Mouse (Mus musculus) kidney, adult 18-20 months (tissue): Measurements from ENCODE around the gene Anxa4.

Source experiments
- DNase-seq: peaks from one replicate; pipeline ENCODE4 v3.0.0; 2021

Anxa4 gene

DNA sequence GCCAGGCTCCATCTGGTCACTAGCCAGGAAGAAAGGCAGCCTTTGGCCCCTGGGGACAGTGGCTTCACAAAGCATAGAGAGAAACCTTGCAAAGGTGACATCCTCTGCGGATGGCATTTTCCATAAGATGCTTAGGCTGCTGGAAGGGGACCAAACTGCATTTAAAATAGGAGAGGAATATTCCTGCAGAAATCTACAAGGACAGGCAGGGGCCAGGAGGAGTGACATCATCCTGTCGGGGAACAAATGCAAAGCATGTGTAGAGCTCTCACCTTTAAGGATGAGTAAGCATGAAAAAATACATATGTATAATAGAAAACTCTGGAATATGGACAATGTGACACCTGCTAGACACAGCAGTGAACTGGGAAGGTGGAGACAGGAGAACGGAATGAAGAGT, 7.1 kb upstream of the Anxa4 start:
- no peak for DNase-seq

DNA sequence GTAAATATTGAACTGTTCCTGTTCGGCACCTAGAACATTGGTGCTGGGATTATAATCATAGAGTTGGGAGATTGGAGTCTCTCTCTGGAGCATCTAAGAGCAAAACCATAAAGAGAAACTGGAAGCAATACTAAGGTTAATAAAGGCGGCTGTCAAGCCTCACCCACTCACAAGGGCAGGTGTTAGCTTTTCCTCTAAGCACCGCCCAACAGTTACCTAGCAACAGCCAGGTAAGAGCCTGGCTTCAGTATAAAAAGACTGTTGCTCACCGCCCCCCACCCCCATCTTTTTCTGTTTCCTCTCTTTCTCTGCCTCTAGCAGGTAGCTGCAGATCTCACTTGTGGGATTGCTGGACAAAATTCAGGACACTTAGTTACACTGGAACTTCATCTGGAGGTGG, 4.1 kb upstream of the Anxa4 start:
- no peak for DNase-seq

DNA sequence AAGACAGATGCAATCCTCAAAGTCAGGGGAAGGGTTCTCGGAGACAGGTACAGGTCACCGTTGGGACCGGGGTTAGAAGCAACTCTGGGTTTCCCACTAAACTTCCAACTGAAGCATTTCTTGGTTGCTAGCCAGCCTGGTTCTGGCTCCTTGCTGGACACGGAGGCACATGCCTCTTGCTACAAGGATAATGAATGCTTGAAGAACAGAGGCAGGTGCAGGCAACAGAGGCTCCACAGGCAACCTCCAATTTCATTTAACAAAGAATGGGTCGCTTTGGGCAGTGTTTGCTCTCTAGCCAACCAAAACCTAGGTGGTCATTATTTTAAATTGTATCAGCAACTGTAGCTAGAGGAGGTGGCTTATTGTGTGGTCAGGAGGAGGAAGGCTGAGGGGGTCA, 573 bp upstream of the Anxa4 start:
- no peak for DNase-seq

DNA sequence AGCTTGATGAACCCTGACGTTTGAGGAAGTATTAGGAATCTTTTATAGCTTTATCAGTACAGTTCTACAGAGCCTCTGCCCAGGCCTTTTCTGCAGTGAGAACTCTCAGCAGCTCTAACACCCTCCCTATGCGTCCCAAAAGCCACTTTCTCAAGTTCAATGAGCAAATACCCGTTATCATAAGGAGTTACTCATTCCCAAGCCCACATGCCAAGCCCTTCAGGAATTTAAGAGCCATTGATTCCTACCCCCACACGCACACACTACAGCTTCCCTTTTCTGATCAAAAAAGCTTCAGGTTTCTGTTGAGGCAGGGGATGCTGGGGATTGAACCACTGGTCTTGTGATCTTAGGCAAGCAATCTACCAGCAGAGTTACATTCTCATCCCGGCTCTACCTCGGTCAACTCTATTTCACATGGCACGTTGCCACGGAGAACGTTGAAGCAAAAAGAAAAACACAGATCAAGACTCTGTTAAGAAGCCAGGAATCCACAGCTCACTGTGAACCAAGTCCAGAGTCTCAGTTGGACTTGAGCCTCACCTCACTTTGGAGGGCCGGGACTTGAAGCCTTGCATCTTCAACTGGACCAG, 2.9 kb downstream of the Anxa4 start:
- peak; percentile 8 for DNase-seq

DNA sequence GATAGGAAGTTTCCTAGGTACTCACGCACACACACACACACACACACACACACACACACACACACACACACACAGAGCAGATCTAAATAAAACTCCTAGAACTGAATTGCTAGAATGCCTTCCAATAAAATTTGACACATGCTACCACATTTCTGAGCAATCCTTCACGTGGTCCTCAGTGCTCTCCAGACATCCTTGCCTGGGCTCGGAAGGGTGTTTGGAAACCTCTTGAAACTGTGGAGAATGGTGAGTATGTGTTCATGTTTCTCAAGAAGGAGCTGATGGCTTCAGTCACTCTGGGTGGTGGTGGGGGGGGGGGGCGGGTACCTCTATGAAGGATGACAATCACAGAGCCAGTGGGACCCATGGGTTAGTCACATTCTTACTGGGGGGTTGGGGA, 5.1 kb downstream of the Anxa4 start:
- DNase-seq, result no peak

DNA sequence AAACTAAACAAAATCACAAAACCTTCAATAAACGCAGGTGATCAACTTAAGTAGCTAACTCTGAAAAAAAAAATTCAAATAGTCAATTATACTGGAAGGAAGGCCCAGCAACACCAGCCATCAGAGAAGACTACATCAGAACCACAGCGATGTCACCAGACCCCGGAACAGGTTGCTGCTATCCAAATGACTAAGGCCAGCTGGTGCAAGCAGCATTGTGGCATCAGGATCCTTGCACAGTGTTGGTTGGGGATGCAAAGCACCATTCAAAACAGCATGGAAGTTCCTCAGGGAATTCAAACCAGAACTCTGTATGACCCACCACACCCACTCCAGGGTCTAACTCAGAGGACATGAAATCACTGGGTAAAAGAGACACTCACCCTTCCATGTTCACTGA, 6.8 kb downstream of the Anxa4 start:
- DNase-seq, result no peak

DNA sequence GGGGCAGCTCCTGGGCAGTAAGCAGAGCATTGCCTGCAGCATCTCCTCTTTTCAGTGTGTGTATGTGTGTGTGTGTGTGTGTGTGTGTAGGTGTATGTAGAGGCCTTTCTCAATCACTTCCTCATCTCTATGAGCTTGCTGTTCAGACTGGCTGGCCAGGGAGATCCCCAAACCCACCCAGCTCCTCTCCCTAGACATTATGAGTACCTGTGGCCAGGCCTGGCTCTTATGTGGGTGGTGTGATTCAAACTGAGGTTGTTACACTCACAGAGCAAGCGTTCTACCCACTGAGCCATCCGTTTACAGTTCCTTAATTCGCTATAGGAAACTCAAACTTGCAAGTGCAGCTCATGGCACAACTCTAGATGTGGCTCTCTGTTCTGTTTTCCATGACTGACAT, 8.6 kb downstream of the Anxa4 start:
- DNase-seq, result no peak

DNA sequence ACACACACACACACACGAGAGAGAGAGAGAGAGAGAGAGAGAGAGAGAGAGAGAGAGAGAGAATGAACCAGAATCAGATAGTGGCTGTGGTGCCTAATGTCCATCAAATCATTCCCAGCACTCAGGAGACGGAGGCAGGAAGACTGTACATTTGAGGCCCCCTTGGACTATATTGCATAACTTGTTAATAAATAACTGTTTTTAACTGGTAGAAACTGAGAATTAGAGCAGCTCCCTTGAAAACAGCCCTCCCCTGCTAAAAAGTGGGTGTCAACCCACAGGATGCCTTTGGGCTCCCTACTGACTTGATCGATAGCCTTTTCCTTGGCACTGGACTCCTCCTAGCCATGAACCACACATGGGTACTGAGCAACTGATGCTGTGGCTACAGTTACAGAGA, 11.0 kb downstream of the Anxa4 start:
- DNase-seq, result no peak

DNA sequence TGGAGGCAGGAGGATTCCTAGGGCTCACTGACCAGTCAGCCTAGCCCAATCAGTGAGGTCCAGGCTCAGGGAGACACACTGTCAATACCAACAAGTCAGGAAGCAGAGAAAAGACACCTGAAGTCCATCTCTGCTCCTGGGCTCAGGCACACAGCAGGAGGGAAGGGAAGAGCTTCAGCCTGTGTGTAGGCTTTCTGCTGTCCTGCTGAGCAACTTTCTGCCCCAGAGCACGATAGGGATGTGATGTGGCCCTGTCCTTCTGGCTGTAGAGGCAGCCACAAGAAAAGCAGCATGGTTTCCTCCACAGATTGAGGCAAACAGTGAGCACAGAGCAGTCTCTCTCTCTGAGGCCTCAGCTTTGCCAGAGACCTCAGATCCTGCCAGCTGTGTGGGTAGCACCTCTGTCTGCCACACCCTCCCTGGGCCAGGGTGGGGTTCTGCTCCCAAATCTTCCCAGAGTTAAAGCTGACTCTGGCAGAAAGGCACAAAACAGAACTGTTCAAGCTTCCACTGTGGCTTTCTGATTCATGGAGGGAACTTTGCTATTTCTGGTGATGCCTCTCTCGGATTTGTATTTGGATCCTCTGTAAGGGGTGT, 11.9 kb downstream of the Anxa4 start:
- no peak for DNase-seq

DNA sequence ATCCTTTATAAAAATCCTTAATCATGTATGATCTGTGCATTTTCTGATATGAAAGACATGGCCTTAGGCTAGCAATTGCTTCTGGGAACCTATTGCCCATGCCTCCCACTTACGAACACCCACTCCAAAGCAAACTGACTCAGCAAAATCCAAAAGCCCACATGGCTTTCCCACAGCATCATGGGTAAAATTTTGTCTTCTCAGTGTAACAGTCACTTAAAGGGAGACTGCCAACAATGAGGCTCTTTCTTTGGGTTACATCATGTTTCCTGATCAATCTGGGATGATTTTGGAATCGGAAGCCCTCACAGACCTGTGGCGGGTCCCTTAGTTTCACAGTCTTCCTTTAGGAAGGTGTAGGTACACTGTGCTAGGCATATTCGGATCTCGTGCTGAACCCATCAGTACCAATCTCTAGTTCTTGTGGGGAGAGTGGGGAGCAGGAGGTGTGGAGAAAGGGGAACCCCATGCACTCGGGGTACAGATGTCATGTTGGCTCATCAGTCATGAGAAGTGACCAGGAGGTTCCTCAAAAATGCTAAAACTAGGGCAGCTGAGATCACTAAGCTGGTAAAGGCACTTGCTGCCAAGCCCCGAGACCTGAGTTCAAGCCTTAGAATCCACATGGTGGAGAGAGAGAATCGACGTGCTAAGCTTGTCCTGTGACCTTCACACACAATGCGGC, 14.3 kb downstream of the Anxa4 start:
- no peak for DNase-seq

DNA sequence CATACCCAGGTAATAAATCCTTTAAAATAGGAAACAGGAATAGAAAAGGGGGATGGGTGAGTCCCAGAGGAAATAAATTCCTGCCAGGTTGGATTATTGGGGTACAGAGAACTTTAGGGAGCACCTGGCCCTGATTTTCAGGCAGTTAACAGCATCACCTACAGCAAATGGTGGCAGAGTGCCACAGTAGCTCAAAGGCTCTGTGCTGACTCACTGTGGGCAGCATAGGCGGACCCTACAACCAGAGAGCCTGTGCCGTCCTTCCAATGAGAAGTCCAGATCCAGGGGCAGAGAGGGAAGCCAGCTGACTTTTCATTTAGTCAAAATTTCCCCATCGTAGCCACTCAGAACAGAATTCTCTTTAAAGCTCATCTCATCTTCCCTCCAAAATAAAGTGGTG, 16.2 kb downstream of the Anxa4 start:
- no peak for DNase-seq

DNA sequence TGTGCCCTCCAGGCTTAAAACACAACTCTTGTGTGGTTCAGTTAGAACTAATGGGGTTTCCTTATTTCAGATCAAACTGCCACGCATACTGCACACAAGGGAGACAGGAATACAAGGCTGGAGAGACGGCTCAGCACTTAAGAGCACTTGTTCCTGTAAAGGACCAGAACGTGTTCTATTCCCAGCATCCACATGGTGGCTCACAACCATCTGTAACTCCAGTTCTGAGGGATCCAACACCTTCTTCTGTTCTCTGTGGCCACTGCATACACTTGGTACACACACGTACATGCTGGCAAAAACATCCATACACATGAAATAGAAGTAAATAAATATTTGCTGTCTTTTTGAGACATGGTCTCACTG, 16.7 kb downstream of the Anxa4 start:
- DNase-seq, result no peak

DNA sequence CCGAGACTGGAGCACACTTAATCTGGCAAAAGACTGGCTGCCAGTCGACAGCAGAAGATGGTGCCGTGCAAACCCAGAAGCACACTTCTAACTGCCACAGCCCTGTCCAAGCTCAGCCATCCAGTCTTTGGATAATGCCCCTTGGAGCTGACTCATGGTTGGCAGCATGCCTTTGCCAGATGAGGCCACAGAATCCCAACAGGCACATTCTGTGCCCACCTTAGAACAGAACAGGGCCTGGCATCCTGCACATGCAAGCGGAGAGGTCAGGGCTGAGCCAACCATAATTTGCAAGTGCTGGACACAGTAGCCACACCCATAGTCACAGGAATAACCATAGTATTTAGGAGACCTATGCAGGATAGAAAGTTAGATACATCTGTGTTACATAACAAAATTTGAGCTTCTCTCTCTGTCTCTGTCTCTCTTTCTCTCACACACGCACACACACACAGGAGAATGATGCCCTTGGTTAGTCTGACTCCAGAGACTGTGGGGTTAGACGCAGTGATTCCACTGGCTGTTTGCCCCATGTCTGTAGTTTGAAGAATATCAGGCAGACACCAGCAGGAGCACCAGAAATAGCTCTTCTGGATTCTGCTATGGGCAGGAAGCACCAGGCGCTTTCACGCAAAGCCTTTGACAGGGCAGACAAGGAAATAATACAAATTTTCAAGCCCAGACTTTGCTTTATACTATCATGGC, 17.2 kb downstream of the Anxa4 start:
- DNase-seq, result peak; percentile 23

DNA sequence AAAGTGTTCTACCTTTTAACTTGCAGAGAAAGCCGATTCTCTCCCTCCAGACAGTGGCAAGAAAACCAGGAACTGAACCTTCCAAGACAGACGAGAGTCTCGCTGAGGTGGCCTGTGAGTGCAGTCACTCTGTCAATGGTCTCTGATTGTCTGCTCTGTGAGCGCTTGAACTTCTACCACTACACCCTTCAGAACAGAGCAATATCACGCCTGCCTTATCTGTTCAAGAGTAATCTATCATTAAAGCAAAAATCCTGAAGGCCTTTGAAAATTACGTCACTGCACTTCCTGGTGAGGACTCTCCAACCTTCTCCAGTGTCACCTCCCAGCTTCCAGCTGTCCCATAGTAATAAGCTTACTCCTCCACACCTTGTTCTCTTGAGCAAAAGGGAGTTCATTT, 18.4 kb downstream of the Anxa4 start:
- no peak for DNase-seq

DNA sequence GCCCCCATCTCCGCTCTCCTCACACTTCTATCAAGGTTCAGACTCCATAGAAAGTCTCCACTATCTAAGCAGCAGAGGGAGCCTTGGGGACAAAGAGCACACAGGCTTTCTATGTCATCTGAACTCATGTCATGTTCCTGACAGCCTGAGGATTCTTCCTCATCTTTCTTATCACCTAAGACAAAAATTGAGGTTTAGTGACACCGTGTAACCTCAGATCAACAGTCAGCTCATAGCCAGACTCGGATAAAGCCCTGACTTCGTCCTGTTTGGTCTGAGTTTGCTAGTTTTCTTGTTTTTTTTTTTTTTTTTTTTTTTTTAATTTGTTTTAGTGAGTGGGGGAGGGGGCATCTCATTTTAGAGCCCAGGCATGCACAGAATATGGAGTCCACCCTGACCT, 19.6 kb downstream of the Anxa4 start:
- no peak for DNase-seq

DNA sequence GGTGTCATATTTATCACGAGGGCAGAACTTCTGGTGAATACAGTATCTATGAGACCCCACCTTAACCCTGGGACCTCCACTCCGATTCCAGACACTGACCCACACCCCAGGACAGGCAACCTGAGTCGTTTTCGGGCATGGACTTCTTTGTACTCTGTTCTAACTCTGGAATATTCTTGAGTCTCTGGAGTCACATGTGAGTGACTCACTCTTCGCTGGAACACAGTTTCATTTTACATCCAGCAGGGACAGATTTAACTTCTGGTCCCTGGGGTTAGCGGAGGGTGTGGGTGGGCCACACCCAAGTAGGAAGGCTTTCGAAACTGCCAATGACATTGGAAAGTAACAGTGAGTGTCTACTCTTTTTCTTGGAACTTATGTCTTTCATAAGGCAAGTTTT, 20.8 kb downstream of the Anxa4 start:
- DNase-seq, result no peak

DNA sequence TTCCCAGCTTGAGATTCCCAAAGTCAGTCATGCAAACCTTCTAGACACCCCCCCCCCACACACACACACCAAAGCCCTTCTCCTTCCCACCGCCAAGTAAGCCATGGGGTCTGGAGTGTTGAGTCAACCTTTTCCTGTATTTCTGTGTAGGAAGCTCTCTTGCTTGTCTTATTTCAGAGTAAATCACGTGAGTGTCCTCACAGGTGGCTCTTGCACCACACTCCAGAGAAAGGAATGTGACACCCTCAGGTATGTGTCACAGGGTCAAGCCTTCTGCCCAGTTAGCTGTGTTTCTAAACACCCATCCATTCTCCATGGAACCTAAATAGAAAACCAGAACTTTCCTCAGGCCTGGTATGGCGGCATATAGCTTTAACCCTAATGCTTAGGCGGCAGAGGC, 24.4 kb downstream of the Anxa4 start:
- DNase-seq, result no peak

DNA sequence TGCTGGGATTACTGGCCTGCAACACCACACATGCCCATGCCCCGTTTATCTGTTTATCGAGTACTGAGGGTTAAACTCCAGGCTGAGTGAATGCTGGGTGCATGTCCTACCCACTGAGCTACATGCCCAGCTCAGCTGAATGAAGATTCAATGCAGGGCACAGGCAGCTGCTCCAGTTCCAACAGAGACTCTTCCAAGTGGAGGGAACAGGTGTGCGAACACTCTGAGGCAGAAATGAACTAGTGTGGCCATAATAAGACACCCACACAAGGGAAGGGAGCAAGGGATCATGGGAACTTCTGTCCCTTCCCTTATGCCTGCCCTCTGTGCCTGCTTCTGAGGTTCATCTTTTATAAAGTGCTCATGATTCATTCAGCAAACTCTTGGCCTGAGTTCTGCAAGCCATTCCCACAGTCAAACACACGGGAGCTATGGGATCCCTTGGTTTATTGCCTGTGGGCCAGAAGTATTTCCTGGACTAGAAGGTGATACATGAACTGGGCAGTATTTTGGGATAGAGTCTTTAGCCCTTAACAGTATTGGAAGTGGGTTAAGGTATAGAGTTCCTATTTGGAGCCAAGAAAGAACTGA, 25.1 kb downstream of the Anxa4 start:
- no peak for DNase-seq

DNA sequence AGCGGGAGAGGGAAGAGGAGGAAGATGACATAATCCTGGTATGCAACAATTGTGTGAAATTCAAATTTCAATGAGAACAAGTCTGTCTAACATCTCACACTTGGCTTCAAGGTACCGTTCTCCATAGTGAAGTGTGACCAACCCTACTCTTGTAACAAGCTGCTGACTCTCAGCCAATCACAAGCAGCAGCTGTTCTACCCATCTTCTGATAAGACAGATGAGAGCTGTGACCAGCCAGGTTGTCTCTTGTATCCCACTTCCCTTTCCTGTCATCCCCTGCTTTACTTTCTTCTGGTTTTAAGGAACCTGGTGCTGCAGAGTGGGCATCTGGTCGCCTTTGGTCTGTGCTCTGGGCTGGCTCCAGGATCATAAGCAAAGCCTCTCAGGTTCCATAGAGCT, 25.9 kb downstream of the Anxa4 start:
- DNase-seq, result no peak

DNA sequence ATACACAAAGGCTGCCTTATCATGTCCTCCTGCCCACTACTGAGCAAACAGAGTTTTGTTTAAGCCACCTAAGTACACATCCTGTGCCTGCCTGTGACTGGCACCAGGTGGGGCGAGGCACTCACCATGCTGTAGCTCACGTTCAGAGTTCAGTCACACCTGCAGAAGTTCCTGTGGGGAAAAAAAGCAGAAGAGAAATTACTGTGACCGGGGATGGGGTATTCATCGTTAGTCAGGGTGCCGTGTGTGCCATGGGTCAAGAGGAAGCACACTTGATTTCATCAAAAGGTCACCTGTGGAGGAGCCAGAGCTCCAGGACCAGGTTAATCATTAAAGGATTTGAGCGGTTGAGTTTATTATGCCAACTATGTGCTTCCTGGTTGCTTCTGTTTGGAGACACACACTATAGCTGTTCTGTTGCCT, 27.7 kb downstream of the Anxa4 start:
- peak; percentile 70 for DNase-seq

DNA sequence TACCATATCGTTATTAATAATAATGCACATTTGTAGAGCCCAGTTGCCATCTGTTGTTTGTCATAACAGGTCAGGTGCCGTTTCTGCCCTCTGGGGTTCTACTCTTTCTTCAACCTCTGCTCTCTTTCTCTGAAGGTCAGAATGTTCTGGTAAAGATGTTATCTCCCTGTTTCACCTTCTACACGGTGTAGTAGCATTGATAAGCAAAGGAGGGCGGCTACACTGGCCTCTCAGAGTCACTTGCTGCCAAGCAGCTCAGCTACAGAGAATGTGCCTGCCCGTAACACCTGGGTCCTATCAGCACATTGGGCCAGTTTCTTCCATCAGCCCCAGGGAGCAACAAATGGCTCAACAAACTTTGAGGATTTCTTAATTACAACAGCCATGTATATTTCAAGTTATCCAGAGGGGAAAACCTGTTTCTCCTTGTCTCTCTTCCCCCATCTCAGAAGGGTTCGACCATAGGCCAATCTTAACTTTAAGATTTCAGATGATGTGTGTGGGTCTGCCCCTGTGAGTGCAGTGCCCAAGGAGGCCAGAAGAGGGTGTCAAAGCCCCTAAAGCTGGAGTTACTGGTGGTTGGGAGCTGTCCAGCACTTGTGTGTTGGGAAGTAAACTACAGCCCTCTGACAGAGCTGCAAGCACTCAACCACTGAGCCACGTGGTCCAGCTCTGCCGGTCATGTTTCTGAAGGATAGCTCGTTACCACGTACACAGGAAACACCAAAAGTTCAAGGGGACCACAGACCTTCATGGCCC, 39.1 kb downstream of the Anxa4 start:
- no peak for DNase-seq

DNA sequence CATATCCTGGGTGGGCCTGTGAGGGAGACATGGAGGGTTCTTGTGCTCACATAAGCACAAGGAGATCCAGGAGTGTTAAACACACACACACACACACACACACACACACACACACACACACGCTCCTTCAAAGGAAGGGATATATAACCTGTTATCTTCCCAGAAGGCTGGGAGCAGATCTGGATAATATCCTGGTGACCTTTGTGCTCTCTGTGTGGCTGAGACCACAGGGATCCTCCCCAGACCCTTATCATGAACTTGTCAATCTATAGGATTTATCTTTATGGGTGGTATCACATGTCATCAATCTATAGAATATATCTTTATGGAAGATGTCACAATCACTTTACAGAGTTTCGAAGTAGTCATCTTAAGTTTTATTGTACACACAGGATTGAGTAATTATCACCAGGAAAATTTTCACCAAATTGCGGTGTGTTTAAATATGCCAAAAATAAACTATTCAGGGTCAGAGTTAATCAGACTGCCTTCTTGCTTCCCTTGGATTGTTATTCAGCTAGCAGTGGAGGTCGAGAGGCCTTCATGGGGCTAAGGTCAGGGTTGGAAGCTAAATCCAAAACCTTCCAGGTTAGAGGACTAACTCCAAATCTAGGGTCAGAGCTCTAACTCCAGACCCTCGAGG, 40.4 kb downstream of the Anxa4 start:
- DNase-seq, result no peak

DNA sequence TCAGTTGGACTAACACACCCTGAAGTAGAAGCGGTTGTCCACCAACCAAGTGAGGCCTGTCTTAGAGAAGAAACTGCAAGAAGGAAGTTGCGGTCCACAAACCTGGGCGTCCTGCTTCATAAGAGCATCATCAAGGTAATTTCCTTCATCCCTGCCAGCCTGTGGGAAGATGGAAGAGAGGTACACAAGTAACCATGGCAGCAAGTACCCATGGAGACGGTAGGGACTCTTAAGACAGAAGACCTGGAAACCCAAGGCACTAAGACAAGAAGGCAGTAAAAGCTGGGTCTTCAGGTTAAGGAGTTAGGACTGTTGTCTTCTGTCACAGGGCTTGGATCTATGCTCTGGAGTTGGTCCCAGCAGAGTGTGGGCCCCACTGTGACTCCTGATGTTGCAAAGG, 42.4 kb downstream of the Anxa4 start:
- no peak for DNase-seq
